Mouse (Mus musculus) ZHBTc4 (cell line): ENCODE results near the gene Krtap21-1.

Source experiments
- DNase-seq: peaks from one replicate; pipeline ENCODE4 v3.0.0-alpha.2; 2011; ENCODE audit warnings: low read depth, low spot score

The Krtap21-1 gene

DNA sequence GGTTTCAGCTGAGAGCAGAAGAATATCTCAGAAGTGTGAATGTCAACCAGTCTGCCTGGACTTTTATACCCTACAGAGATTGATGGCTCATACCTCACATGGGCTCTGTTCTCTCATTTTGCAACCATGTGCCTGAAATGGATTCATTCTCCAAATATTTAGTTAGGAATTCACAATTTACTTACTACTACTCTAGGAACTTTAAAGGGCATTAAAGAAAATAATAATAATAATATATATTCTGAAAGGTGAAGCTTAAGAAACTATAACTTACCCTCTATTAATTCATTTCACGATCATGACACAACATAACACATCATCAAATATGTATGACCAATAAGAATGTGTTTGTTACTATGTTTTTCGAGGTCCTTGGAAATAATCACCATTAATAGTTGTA, at the start of gene Krtap21-1:
Krtap21-1 (minus strand) TSS at position 101 of the 400 bp plus-strand sequence.
- no peak for DNase-seq

DNA sequence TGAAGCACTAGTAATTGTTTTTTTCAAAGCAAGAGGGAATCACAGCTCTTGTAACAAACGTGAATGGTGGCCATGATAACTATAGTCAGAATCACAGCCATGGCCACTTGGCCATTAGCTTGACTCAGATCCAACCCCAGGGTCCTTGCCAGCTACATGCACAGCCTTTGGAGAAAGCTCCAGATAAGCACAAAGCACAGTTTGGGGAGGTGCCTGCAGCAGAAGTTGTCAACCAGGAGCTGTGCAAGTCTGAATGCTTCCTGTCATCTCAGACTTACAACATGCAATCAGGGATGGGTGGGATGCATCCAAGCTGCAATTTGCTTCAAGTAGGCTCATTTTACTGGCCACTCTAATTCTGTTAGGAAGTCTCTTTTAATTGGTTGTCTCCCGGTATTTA, 25.9 kb upstream of the Krtap21-1 start:
- DNase-seq = no peak

GRCm38 (mm10) chr16:89425310-89425709, 21.6 kb upstream of the Krtap21-1 start:
- no peak for DNase-seq

DNA sequence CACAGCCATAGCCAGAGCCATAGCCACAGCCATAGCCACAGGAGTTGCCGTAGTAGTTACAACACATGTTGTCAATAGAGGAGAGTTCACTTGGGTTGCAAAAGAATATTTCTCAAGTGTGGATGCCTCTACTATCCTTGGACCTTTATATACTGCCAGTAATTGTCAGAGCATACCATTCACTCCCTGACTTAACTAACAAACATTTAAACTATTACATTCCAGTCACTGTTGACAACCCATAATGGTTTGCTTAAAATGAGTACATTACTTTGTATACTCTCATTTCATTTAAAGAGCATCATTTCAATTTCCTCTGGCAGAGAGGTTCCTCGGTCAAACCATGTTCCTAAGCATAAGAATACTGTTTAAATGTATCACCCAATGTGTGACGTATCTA, 16.3 kb upstream of the Krtap21-1 start, which contains the start of gene Krtap6-2:
Krtap6-2 (minus strand) TSS at position 101 of the 400 bp plus-strand sequence.
- no peak for DNase-seq

- DNase-seq = no peak
Measured at GRCm38 (mm10) chr16:89416311-89416710, 12.6 kb upstream of the Krtap21-1 start.

GRCm38 (mm10) chr16:89410345-89411068, 6.8 kb upstream of the Krtap21-1 start:
- DNase-seq = no peak

DNA sequence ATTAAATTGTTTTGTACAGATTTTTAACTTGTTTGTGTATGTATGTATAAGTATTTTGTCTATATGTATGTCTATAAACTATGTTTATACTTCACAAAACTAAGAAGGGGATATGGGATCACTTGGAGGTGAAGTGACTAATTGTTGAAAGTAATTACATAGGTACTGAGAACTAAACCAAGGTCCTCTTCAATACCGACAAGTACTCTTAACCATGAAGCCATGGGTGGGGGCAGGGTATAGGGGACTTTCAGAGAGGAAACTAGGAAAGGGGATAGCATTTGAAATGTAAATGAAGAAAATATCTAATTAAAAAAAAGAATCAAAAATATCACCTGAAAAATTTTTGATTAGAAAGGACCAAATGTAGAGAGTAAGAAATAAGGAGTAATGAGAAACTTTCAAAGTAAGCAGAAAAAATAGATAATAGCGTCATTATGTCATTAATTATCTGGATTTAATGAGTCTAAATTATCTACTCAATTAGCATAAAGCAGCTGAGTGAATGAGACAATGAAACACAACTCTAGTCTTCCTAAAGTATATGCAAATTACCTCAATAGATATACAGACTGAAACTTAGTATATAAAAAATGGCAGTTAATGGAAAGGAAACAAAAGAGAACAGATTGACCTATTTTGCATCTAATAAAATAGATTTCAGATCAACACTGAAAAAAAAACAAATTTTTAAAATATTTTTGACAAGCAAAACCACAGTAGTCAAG, 30.8 kb downstream of the Krtap21-1 start:
- no peak for DNase-seq
